Mouse (Mus musculus) heart, embryonic 13.5 days (tissue): ENCODE measurements at regions not wholly inside any gene's neighbourhood (a gene's known extent, or its start where the extent isn't known, plus 50 kb on each side); places are given as distances from the start of the nearest gene placed in this dataset.

Experiments
- ATAC-seq: fragments of 200-750 bp; cut with Nextera tagmentation; 2 replicates; pipeline ENCODE4 v1.8.0; 2017; ENCODE audit warnings: moderate TSS enrichment; ENCODE audit not compliant: insufficient number of reproducible peaks, low FRiP score, low TSS enrichment; ENCODE audit errors: extremely low read depth
- H3K27ac ChIP-seq: fragments of 300-500 bp; sonication (generic); replicated peaks from 2 replicates; pipeline ENCODE4 v1.5.1; 2015; ENCODE audit warnings: moderate library complexity, mild to moderate bottlenecking, inconsistent platforms
- H3K27me3 ChIP-seq: fragments of 300-500 bp; sonication (generic); replicated peaks from 2 replicates; pipeline ENCODE4 v1.6.1; 2015; ENCODE audit warnings: mild to moderate bottlenecking, inconsistent platforms
- H3K36me3 ChIP-seq: fragments of 300-500 bp; sonication (generic); 2 replicates; pipeline ENCODE4 v1.6.1; 2015; ENCODE audit warnings: mild to moderate bottlenecking, inconsistent platforms
- H3K4me1 ChIP-seq: fragments of 300-500 bp; sonication (generic); 2 replicates; pipeline ENCODE4 v1.6.1; 2015; ENCODE audit warnings: inconsistent platforms
- H3K4me2 ChIP-seq: fragments of 300-500 bp; sonication (generic); 2 replicates; pipeline ENCODE4 v1.6.1; 2015; ENCODE audit warnings: inconsistent platforms, mild to moderate bottlenecking, moderate library complexity
- H3K4me3 ChIP-seq: fragments of 300-500 bp; sonication (generic); 2 replicates; pipeline ENCODE4 v1.5.1; 2015; ENCODE audit warnings: moderate library complexity, mild to moderate bottlenecking, inconsistent platforms
- H3K9ac ChIP-seq: fragments of 300-500 bp; sonication (generic); 2 replicates; pipeline ENCODE4 v1.6.1; 2015; ENCODE audit warnings: inconsistent platforms, mild to moderate bottlenecking, moderate library complexity
- H3K9me3 ChIP-seq: fragments of 300-500 bp; sonication (generic); 2 replicates; pipeline ENCODE4 v1.6.1; 2016; ENCODE audit warnings: inconsistent platforms
- WGBS: fragments of 180-500 bp; shearing (Covaris S2); methylation state at CpG from one replicate; pipeline ENCODE4 v1.1.7; 2015; ENCODE audit warnings: mixed read lengths; 5-methylcytosine and 5-hydroxymethylcytosine counted together

- H3K9ac ChIP-seq, result no peak overlapping the region
- H3K4me2 ChIP-seq, result no peak overlapping the region
- H3K9me3 ChIP-seq, result no peaks in the 10 kb centered on the region
- H3K27me3 ChIP-seq, result no peaks in the 10 kb centered on the region
- H3K36me3 ChIP-seq, result no peaks in the 10 kb centered on the region
- no peak for ATAC-seq
- 69% methylated on average over 4 of the region's 4 CpGs for WGBS
- no peaks in the 10 kb centered on the region for H3K4me1 ChIP-seq
- H3K4me3 ChIP-seq, result no peak overlapping the region
- H3K27ac ChIP-seq, result no peak overlapping the region
Observed at GRCm38 (mm10) chr3:29890764-29891163, 657.0 kb downstream of the Mecom start.

GRCm38 (mm10) chr3:29890286-29890685 lies 657.5 kb downstream of the Mecom start:
- Histone ChIP-seq H3K4me2 (no peak overlapping the region), H3K36me3 (no peaks in the 10 kb centered on the region), H3K9ac (no peak overlapping the region), H3K27ac (no peak overlapping the region), H3K27me3 (no peaks in the 10 kb centered on the region), H3K4me1 (no peaks in the 10 kb centered on the region), H3K9me3 (no peaks in the 10 kb centered on the region), H3K4me3 (no peak overlapping the region)
- WGBS, result 49% methylated on average over 1 of the region's 1 CpGs
- no peak for ATAC-seq

- Histone ChIP-seq H3K36me3 (no peaks in the 10 kb centered on the region), H3K27ac (no peak overlapping the region), H3K4me1 (no peaks in the 10 kb centered on the region), H3K9ac (no peak overlapping the region), H3K4me3 (no peak overlapping the region), H3K9me3 (no peaks in the 10 kb centered on the region), H3K4me2 (no peak overlapping the region), H3K27me3 (no peaks in the 10 kb centered on the region)
- ATAC-seq, result no peak
- 67% methylated on average over 2 of the region's 2 CpGs for WGBS
Observed at GRCm38 (mm10) chr3:29889638-29890037, 658.2 kb downstream of the Mecom start.

GRCm38 (mm10) chr3:29879966-29880365 lies 667.8 kb downstream of the Mecom start:
- WGBS, result 58% methylated on average over 3 of the region's 3 CpGs
- H3K9me3 ChIP-seq, result no peaks in the 10 kb centered on the region
- no peak for ATAC-seq

GRCm38 (mm10) chr3:29875768-29876167 lies 672.0 kb downstream of the Mecom start:
- no peaks in the 10 kb centered on the region for H3K27me3 ChIP-seq
- no peak overlapping the region for H3K27ac ChIP-seq
- no peak overlapping the region for H3K4me3 ChIP-seq
- H3K36me3 ChIP-seq, result no peaks in the 10 kb centered on the region
- H3K9me3 ChIP-seq, result no peaks in the 10 kb centered on the region
- no peaks in the 10 kb centered on the region for H3K4me1 ChIP-seq
- H3K9ac ChIP-seq, result no peak overlapping the region
- WGBS, result 55% methylated on average over 5 of the region's 5 CpGs
- H3K4me2 ChIP-seq, result no peak overlapping the region
- no peak for ATAC-seq

More at GRCm38 (mm10) chr3:29879966-29880365, 667.8 kb downstream of the Mecom start:
- Histone ChIP-seq H3K9ac (no peak overlapping the region), H3K4me1 (no peaks in the 10 kb centered on the region), H3K4me2 (no peak overlapping the region), H3K4me3 (no peak overlapping the region), H3K27ac (no peak overlapping the region), H3K27me3 (no peaks in the 10 kb centered on the region), H3K36me3 (no peaks in the 10 kb centered on the region)

- Histone ChIP-seq H3K27ac (no peak overlapping the region), H3K36me3 (no peaks in the 10 kb centered on the region), H3K9ac (no peak overlapping the region), H3K9me3 (no peaks in the 10 kb centered on the region), H3K4me3 (no peak overlapping the region), H3K4me1 (no peaks in the 10 kb centered on the region), H3K27me3 (no peaks in the 10 kb centered on the region), H3K4me2 (no peak overlapping the region)
- 76% methylated on average over 4 of the region's 4 CpGs for WGBS
- ATAC-seq, result no peak
Observed at GRCm38 (mm10) chr3:29862437-29862836, 685.4 kb downstream of the Mecom start.

- H3K27ac ChIP-seq, result no peak overlapping the region
- H3K36me3 ChIP-seq, result no peaks in the 10 kb centered on the region
- no peak for ATAC-seq
Observed at GRCm38 (mm10) chr3:29852465-29852864, 695.3 kb downstream of the Mecom start.

GRCm38 (mm10) chr3:29835432-29835831 lies 712.4 kb downstream of the Mecom start:
- Histone ChIP-seq H3K27ac (no peak overlapping the region), H3K4me1 (no peaks in the 10 kb centered on the region), H3K36me3 (no peaks in the 10 kb centered on the region), H3K9ac (no peak overlapping the region), H3K27me3 (no peaks in the 10 kb centered on the region), H3K4me3 (no peak overlapping the region), H3K4me2 (no peak overlapping the region), H3K9me3 (no peaks in the 10 kb centered on the region)
- 62% methylated on average over 4 of the region's 4 CpGs for WGBS
- ATAC-seq, result no peak

More at GRCm38 (mm10) chr3:29852465-29852864, 695.3 kb downstream of the Mecom start:
- Histone ChIP-seq H3K4me2 (no peak overlapping the region), H3K9me3 (no peaks in the 10 kb centered on the region), H3K4me1 (no peaks in the 10 kb centered on the region), H3K27me3 (no peaks in the 10 kb centered on the region), H3K9ac (no peak overlapping the region), H3K4me3 (no peak overlapping the region)
- 71% methylated on average over 3 of the region's 3 CpGs for WGBS

GRCm38 (mm10) chr3:29834884-29835283 lies 712.9 kb downstream of the Mecom start:
- no peaks in the 10 kb centered on the region for H3K9me3 ChIP-seq
- no peak overlapping the region for H3K27ac ChIP-seq
- H3K4me2 ChIP-seq, result no peak overlapping the region
- H3K27me3 ChIP-seq, result no peaks in the 10 kb centered on the region
- H3K36me3 ChIP-seq, result no peaks in the 10 kb centered on the region
- no peak overlapping the region for H3K9ac ChIP-seq
- no peak for ATAC-seq
- WGBS, result 44% methylated on average over 2 of the region's 2 CpGs
- no peak overlapping the region for H3K4me3 ChIP-seq
- no peaks in the 10 kb centered on the region for H3K4me1 ChIP-seq

GRCm38 (mm10) chr3:29831346-29831745 lies 716.5 kb downstream of the Mecom start:
- no peaks in the 10 kb centered on the region for H3K27me3 ChIP-seq
- H3K36me3 ChIP-seq, result no peaks in the 10 kb centered on the region
- H3K4me3 ChIP-seq, result no peak overlapping the region
- H3K9me3 ChIP-seq, result no peaks in the 10 kb centered on the region
- no peak overlapping the region for H3K4me2 ChIP-seq
- 59% methylated on average over 1 of the region's 1 CpGs for WGBS
- no peak overlapping the region for H3K9ac ChIP-seq
- no peaks in the 10 kb centered on the region for H3K4me1 ChIP-seq
- H3K27ac ChIP-seq, result no peak overlapping the region
- no peak for ATAC-seq

GRCm38 (mm10) chr3:29822622-29823370 lies 725.0 kb downstream of the Mecom start:
- no peak for ATAC-seq
- no peak overlapping the region for H3K4me3 ChIP-seq
- no peak overlapping the region for H3K9ac ChIP-seq
- H3K4me2 ChIP-seq, result no peak overlapping the region
- H3K27me3 ChIP-seq, result no peaks in the 10 kb centered on the region
- H3K36me3 ChIP-seq, result no peaks in the 10 kb centered on the region
- no peak overlapping the region for H3K27ac ChIP-seq
- no peaks in the 10 kb centered on the region for H3K9me3 ChIP-seq
- H3K4me1 ChIP-seq, result no peaks in the 10 kb centered on the region
- WGBS, result 71% methylated on average over 10 of the region's 10 CpGs

GRCm38 (mm10) chr3:29816964-29817363 lies 730.8 kb downstream of the Mecom start:
- no peak for ATAC-seq
- H3K4me3 ChIP-seq, result no peak overlapping the region

More at GRCm38 (mm10) chr3:29816964-29817363, 730.8 kb downstream of the Mecom start:
- no peaks in the 10 kb centered on the region for H3K27me3 ChIP-seq
- WGBS, result 66% methylated on average over 4 of the region's 4 CpGs
- H3K36me3 ChIP-seq, result no peaks in the 10 kb centered on the region
- H3K9ac ChIP-seq, result no peak overlapping the region
- no peak overlapping the region for H3K4me2 ChIP-seq
- H3K4me1 ChIP-seq, result no peaks in the 10 kb centered on the region
- H3K9me3 ChIP-seq, result no peaks in the 10 kb centered on the region
- H3K27ac ChIP-seq, result no peak overlapping the region
